Mouse (Mus musculus): ENCODE data around the gene Rabif.

DNA sequence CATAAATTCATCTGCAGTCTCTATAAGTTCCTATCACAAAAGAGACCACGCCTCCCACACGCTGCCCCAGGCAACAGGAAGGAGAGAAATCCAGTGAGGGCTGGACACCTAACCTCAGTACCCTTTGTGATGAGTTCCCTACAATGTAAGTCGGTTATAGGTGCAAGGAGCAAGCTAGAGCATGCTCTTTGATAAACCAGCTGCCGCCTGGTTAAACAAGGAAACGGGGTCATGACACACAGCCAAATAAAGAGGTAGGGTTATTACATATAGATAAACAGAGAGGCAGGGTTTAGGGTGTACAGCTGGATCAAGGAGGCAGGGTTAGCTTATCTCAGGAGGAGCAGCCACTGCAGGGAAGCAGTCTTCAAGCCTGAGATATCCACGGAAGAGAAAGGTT, 32.3 kb downstream of the Rabif start:
- TF ChIP-seq MYOD1 (IDR thresholded peaks at IDR 0.05; ENCODE audit: control insufficient read depth in 1 of 3, insufficient read length in 2 of 3, low read depth in 2 of 3) (no peak), POLR2A (IDR thresholded peaks at IDR 0.05; ENCODE audit: insufficient read length, low read depth) (no peak), MAX (IDR thresholded peaks at IDR 0.05; ENCODE audit: low read depth) (no peak), MYOG (IDR thresholded peaks at IDR 0.05; ENCODE audit: control insufficient read depth in 1 of 3, insufficient read depth in 1 of 3, insufficient read length in 2 of 3, low read depth in 2 of 3) (no peak), USF1 (IDR thresholded peaks at IDR 0.05; ENCODE audit: low read depth) (no peak), POLR2AphosphoS2 (IDR thresholded peaks at IDR 0.05; ENCODE audit: insufficient read length, low read depth) (no peak), TCF12 (IDR thresholded peaks at IDR 0.05; ENCODE audit: insufficient read depth, poor library complexity, severe bottlenecking) (no peak), CEBPB (IDR thresholded peaks at IDR 0.05; ENCODE audit: insufficient read depth, poor library complexity, severe bottlenecking) (no peak)
